Mouse (Mus musculus) heart, embryonic 13.5 days (tissue): ENCODE measurements at regions not wholly inside any gene's neighbourhood (a gene's known extent, or its start where the extent isn't known, plus 50 kb on each side); places are given as distances from the start of the nearest gene placed in this dataset.

ENCODE experiments used
- ATAC-seq: fragments of 200-750 bp; cut with Nextera tagmentation; 2 replicates; pipeline ENCODE4 v1.8.0; 2017; ENCODE audit warnings: moderate TSS enrichment; ENCODE audit not compliant: insufficient number of reproducible peaks, low FRiP score, low TSS enrichment; ENCODE audit errors: extremely low read depth
- H3K27ac ChIP-seq: fragments of 300-500 bp; sonication (generic); replicated peaks from 2 replicates; pipeline ENCODE4 v1.5.1; 2015; ENCODE audit warnings: moderate library complexity, mild to moderate bottlenecking, inconsistent platforms
- H3K27me3 ChIP-seq: fragments of 300-500 bp; sonication (generic); replicated peaks from 2 replicates; pipeline ENCODE4 v1.6.1; 2015; ENCODE audit warnings: mild to moderate bottlenecking, inconsistent platforms
- H3K36me3 ChIP-seq: fragments of 300-500 bp; sonication (generic); 2 replicates; pipeline ENCODE4 v1.6.1; 2015; ENCODE audit warnings: mild to moderate bottlenecking, inconsistent platforms
- H3K4me1 ChIP-seq: fragments of 300-500 bp; sonication (generic); 2 replicates; pipeline ENCODE4 v1.6.1; 2015; ENCODE audit warnings: inconsistent platforms
- H3K4me2 ChIP-seq: fragments of 300-500 bp; sonication (generic); 2 replicates; pipeline ENCODE4 v1.6.1; 2015; ENCODE audit warnings: inconsistent platforms, mild to moderate bottlenecking, moderate library complexity
- H3K4me3 ChIP-seq: fragments of 300-500 bp; sonication (generic); 2 replicates; pipeline ENCODE4 v1.5.1; 2015; ENCODE audit warnings: moderate library complexity, mild to moderate bottlenecking, inconsistent platforms
- H3K9ac ChIP-seq: fragments of 300-500 bp; sonication (generic); 2 replicates; pipeline ENCODE4 v1.6.1; 2015; ENCODE audit warnings: inconsistent platforms, mild to moderate bottlenecking, moderate library complexity
- H3K9me3 ChIP-seq: fragments of 300-500 bp; sonication (generic); 2 replicates; pipeline ENCODE4 v1.6.1; 2016; ENCODE audit warnings: inconsistent platforms
- WGBS: fragments of 180-500 bp; shearing (Covaris S2); methylation state at CpG from one replicate; pipeline ENCODE4 v1.1.7; 2015; ENCODE audit warnings: mixed read lengths; 5-methylcytosine and 5-hydroxymethylcytosine counted together

GRCm38 (mm10) chr16:44629296-44630275 lies 70.9 kb upstream of the Boc start:
- Histone ChIP-seq H3K36me3 (no peaks in the 10 kb centered on the region), H3K4me2 (no peak overlapping the region), H3K27ac (0 out of 2 replicates have a peak overlapping the region, but pooled peaks have one; percentile 24), H3K4me3 (no peak overlapping the region), H3K27me3 (no peaks in the 10 kb centered on the region), H3K9ac (no peak overlapping the region), H3K4me1 (peaks cover 45% of the 10 kb centered on the region), H3K9me3 (no peaks in the 10 kb centered on the region)
- 62% methylated on average over 8 of the region's 8 CpGs for WGBS
- ATAC-seq: no peak

DNA sequence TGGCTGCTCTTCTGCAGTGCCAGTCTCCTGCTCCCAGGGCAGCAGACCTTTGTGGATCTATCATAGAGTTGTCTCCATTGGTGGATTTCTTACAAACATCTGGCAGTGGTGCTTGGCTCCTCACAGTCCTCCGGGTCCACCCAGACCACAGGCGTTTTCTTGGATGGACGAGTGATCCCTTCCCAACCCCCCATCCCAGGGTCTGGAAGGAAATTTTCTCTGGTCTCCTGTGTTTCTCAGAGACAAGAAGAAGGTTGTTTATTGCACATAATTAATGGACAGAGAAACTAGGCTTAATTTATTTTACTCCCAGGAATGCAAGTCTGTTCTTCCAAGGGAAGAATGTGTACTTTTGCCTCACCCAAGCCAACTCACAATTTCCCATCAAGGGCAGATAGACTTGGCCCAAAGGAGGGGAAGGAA lies 67.2 kb upstream of the Boc start:
- 69% methylated on average over 3 of the region's 3 CpGs for WGBS
- Histone ChIP-seq H3K4me1 (peaks cover 10% of the 10 kb centered on the region; the same call in 1 of the 2 replicates), H3K9ac (no peak overlapping the region), H3K27me3 (no peaks in the 10 kb centered on the region), H3K27ac (no peak overlapping the region), H3K4me3 (no peak overlapping the region), H3K9me3 (no peaks in the 10 kb centered on the region), H3K36me3 (no peaks in the 10 kb centered on the region), H3K4me2 (no peak overlapping the region)
- ATAC-seq: no peak

DNA sequence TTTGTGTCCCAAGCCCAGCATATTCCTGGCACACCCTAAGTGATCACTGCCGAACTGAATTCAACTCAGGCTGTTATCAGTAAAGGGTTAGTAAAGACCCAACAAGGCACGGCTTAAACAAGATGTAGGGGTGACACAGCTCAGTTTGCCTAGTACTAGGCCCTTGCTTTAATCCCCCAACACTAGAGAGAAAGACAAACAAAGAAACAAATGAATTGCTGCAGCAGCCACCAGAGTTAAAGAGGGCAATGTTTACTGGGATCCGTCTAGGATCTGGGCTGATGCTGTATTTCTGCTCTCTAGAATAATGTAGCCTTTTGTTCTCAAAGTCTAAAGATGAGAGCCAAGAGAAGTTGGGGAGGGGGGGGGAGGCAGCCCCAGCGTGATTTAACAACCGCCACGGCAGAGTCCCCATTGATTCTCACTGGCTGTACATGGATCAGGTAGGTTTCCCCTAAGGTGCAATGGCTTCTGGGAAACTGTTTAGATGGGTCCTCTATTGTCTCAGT lies 66.5 kb upstream of the Boc start:
- peaks cover 14% of the 10 kb centered on the region for H3K4me1 ChIP-seq
- H3K9ac ChIP-seq: no peak overlapping the region
- H3K27me3 ChIP-seq: no peaks in the 10 kb centered on the region
- no peak for ATAC-seq
- no peak overlapping the region for H3K4me2 ChIP-seq
- no peak overlapping the region for H3K27ac ChIP-seq
- H3K36me3 ChIP-seq: no peaks in the 10 kb centered on the region
- no peaks in the 10 kb centered on the region for H3K9me3 ChIP-seq
- 63% methylated on average over 6 of the region's 6 CpGs for WGBS
- no peak overlapping the region for H3K4me3 ChIP-seq

- Histone ChIP-seq H3K27me3 (no peaks in the 10 kb centered on the region), H3K9me3 (no peaks in the 10 kb centered on the region), H3K4me3 (no peak overlapping the region), H3K4me2 (no peak overlapping the region), H3K9ac (no peak overlapping the region), H3K27ac (no peak overlapping the region), H3K36me3 (no peaks in the 10 kb centered on the region), H3K4me1 (peaks cover 16% of the 10 kb centered on the region)
- ATAC-seq: no peak
- 73% methylated on average over 5 of the region's 5 CpGs for WGBS
Observed at GRCm38 (mm10) chr16:44621573-44621972, 62.9 kb upstream of the Boc start.

- H3K4me2 ChIP-seq: no peak overlapping the region
- no peaks in the 10 kb centered on the region for H3K9me3 ChIP-seq
- no peak overlapping the region for H3K9ac ChIP-seq
- no peak for ATAC-seq
- H3K4me1 ChIP-seq: peaks cover 26% of the 10 kb centered on the region
- H3K27ac ChIP-seq: no peak overlapping the region
- 73% methylated on average over 2 of the region's 2 CpGs for WGBS
- no peak overlapping the region for H3K4me3 ChIP-seq
- no peaks in the 10 kb centered on the region for H3K36me3 ChIP-seq
- no peaks in the 10 kb centered on the region for H3K27me3 ChIP-seq
Observed at GRCm38 (mm10) chr16:44620536-44620935, 61.8 kb upstream of the Boc start.

GRCm38 (mm10) chr16:44619476-44620103 lies 60.9 kb upstream of the Boc start:
- Histone ChIP-seq H3K9ac (no peak overlapping the region), H3K4me2 (no peak overlapping the region), H3K27ac (no peak overlapping the region), H3K4me1 (peaks cover 32% of the 10 kb centered on the region), H3K27me3 (no peaks in the 10 kb centered on the region), H3K36me3 (no peaks in the 10 kb centered on the region), H3K9me3 (no peaks in the 10 kb centered on the region), H3K4me3 (no peak overlapping the region)
- 72% methylated on average over 4 of the region's 4 CpGs for WGBS
- no peak for ATAC-seq

DNA sequence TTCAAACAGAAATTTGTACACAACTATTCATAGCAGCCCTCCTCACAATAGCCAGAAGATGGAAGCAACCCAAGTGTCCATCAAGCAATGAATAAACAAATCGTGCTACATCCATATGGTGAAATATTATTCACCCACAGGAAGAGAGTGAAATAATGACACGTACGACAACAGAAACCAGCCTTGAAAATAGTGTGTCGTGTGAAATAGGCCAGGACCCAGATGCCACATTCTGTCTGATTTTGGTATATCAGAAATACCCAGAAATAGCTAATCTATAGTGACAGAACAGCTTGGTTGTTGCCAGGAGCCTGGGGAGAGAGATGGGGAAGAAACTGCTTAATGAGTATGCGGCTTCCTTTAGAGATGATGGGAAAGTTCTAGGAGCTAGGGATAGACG lies 58.3 kb upstream of the Boc start:
- Histone ChIP-seq H3K9ac (no peak overlapping the region), H3K27ac (peak overlapping the region; percentile 82), H3K27me3 (no peaks in the 10 kb centered on the region), H3K4me1 (peaks cover 32% of the 10 kb centered on the region), H3K4me2 (no peak overlapping the region; the same call in 1 of the 2 replicates), H3K36me3 (no peaks in the 10 kb centered on the region), H3K4me3 (no peak overlapping the region), H3K9me3 (no peaks in the 10 kb centered on the region)
- WGBS: 70% methylated on average over 6 of the region's 6 CpGs
- no peak for ATAC-seq

DNA sequence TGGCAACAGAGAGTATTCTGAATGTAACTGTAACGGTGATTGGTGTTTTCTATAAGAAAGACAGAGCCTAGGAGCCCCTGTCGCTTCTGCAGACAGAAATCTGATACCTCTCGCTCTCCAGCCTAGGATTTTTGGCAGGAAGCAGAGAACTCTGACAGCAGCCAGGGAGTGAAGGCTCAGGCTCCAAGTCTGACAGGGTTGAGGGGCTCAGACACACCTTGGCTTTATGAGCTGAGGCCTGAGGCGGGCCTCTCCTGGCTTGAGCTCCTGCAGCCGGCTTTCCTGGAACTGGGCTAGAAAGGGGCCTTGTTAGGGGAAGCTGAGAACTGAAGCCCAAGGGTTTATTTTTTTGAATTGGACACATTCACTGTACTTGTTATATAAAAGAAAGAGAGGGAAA lies 57.7 kb upstream of the Boc start:
- Histone ChIP-seq H3K27ac (peak overlapping the region; percentile 82), H3K36me3 (no peaks in the 10 kb centered on the region), H3K27me3 (no peaks in the 10 kb centered on the region), H3K9me3 (no peaks in the 10 kb centered on the region), H3K4me2 (peak overlapping the region; percentile 35), H3K9ac (peak overlapping the region; percentile 20; the same call in 1 of the 2 replicates), H3K4me3 (no peak overlapping the region), H3K4me1 (peaks cover 32% of the 10 kb centered on the region)
- 8% methylated on average over 5 of the region's 5 CpGs for WGBS
- peak; percentile 72; the same call in 1 of the 2 replicates for ATAC-seq

GRCm38 (mm10) chr16:44615878-44616206 lies 57.1 kb upstream of the Boc start:
- no peaks in the 10 kb centered on the region for H3K27me3 ChIP-seq
- ATAC-seq: no peak
- H3K4me3 ChIP-seq: no peak overlapping the region
- H3K9me3 ChIP-seq: no peaks in the 10 kb centered on the region
- peak overlapping the region; percentile 82 for H3K27ac ChIP-seq
- peaks cover 32% of the 10 kb centered on the region for H3K4me1 ChIP-seq
- H3K9ac ChIP-seq: 0 out of 2 replicates have a peak overlapping the region, but pooled peaks have one; percentile 20
- H3K36me3 ChIP-seq: no peaks in the 10 kb centered on the region
- WGBS: 17% methylated on average over 3 of the region's 3 CpGs
- H3K4me2 ChIP-seq: peak overlapping the region; percentile 35

GRCm38 (mm10) chr16:44615172-44615877 lies 56.6 kb upstream of the Boc start:
- peak overlapping the region; percentile 35 for H3K4me2 ChIP-seq
- H3K9me3 ChIP-seq: no peaks in the 10 kb centered on the region
- 37% methylated on average over 9 of the region's 9 CpGs for WGBS
- H3K27ac ChIP-seq: peak overlapping the region; percentile 82
- ATAC-seq: no peak
- no peaks in the 10 kb centered on the region for H3K27me3 ChIP-seq
- H3K4me3 ChIP-seq: no peak overlapping the region
- H3K36me3 ChIP-seq: no peaks in the 10 kb centered on the region
- 0 out of 2 replicates have a peak overlapping the region, but pooled peaks have one; percentile 20 for H3K9ac ChIP-seq
- peaks cover 28% of the 10 kb centered on the region for H3K4me1 ChIP-seq

DNA sequence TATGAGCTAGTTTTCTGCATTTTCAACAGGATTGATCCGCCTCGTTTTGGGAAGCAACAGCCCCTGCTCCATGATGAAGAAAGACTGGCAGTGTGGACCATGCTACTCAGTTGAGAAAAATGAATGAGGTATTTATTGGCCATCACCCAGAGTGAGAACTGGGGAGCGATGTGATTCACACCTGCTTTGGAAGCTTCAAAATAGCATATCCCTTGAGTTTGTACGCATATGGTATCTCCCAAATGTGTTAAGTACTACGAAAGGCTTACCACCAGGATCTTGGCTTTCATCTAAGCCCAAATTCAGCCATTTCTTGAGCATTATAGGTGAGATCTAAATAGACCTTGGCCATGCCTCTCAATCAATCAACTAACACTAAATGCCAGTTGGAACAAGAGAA lies 55.5 kb upstream of the Boc start:
- no peak for ATAC-seq

More for the DNA sequence above, 55.5 kb upstream of the Boc start:
- Histone ChIP-seq H3K4me3 (no peak overlapping the region), H3K36me3 (no peaks in the 10 kb centered on the region), H3K4me1 (peaks cover 25% of the 10 kb centered on the region), H3K9ac (no peak overlapping the region), H3K4me2 (no peak overlapping the region), H3K27ac (no peak overlapping the region), H3K27me3 (no peaks in the 10 kb centered on the region), H3K9me3 (no peaks in the 10 kb centered on the region)
- WGBS: 89% methylated on average over 5 of the region's 5 CpGs
